Mouse (Mus musculus): ENCODE results near the gene Cox8b. TPM values are rescaled to one million over a fixed set of nuclear protein-coding genes. Genes with fewer than 3 reads are reported as not detected.
A peak's percentile ranks its signal among the peaks of the same experiment; 100 is the strongest.
"Not testable (repeated sequence)": the region's sequence is repeated elsewhere in the genome, so short reads cannot be mapped to it uniquely, and the experiment has no call there.

The Cox8b gene
- polyA plus RNA-seq, 1 experiment from 2014 or later: not detected

DNA sequence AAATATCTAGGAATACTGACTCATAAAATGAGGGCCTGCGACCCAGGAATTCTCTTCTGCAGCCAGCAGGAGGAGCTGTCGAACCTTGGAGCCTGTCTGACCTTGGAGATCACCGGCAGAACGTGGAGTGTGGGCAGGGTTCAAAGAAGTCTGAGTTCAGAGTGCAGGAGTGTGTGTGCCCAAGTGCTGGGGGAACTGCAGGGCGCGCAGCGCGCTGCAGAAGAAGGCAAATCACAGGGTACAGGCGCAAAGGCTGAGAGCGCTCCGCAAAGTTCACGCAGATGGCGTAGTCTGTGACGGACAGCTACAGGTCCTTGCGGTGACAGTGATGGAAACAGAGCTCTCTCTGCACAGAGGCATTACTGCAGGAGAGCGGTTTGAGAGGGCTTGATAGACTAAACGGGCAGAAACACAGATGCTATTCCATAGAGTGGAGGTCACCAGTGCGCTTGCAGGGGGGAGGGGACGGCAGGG, 8.4 kb upstream of the Cox8b start:
- ATAC-seq (ENCODE audit: low FRiP score, low read depth): peak; percentile 72
- H3K9me3 ChIP-seq: no peaks in the 10 kb centered on the region
- peak overlapping the region; percentile 37 for H3K4me3 ChIP-seq
- 3% methylated on average over 19 of the region's 19 CpGs for WGBS
- peaks cover 8% of the 10 kb centered on the region for H3K4me1 ChIP-seq
- no peak overlapping the region for H3K27ac ChIP-seq (replicated peaks)
- H3K36me3 ChIP-seq: no peaks in the 10 kb centered on the region
- peak overlapping the region; percentile 81 for H3K4me2 ChIP-seq (replicated peaks)
- H3K27me3 ChIP-seq: peaks cover 16% of the 10 kb centered on the region
- H3K9ac ChIP-seq (replicated peaks): peak overlapping the region; percentile 43; the same call in 1 of the 2 replicates

DNA sequence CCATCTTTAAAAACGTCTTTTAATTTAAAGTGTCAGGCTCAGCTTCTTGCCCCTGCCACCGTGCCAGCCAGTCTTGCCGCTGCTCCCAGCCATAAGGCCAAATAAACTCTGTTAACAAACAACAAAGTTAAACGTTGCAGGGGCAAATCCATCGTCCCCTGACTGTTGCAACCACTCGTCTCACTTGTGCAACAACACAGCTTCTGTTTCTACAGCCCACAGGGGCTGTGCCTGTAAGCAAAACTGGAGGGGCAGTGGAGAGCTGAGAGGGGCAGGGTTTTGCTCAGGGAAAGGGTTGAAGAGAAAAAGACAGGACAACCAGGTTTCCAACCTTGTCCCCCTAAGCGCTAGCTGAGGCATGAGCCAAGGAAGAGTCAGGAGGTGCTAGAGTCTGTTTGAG, 7.9 kb upstream of the Cox8b start:
- Histone ChIP-seq H3K4me1 (peaks cover 10% of the 10 kb centered on the region), H3K36me3 (no peaks in the 10 kb centered on the region), H3K9me3 (no peaks in the 10 kb centered on the region), H3K27ac (replicated peaks) (no peak overlapping the region), H3K27me3 (peaks cover 16% of the 10 kb centered on the region), H3K9ac (replicated peaks) (no peak overlapping the region), H3K4me2 (replicated peaks) (peak overlapping the region; percentile 81; the same call in 1 of the 2 replicates), H3K4me3 (no peak overlapping the region)
- WGBS: 49% methylated on average over 7 of the region's 7 CpGs
- ATAC-seq (ENCODE audit: low FRiP score, low read depth): no peak; the same call in 1 of the 2 replicates

DNA sequence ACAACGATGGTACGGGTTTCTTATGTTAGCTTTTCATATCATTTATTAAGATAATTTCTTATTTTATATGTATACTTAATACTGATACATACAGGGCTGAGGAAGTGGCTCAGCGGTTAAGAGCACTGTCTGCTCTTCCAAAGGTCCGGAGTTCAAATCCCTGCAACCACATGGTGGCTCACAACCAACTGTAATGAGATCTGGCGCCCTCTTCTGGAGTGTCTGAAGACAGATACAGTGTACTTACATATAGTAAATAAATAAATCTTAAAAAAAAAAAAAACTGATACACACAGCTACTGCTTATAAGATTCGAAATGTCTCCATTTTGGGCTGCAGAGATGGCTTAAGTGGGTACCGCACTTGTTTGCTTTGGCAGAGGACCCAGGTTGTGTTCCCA, 7.5 kb upstream of the Cox8b start:
- WGBS: 83% methylated on average over 7 of the region's 7 CpGs
- H3K27ac ChIP-seq (replicated peaks): no peak overlapping the region

DNA sequence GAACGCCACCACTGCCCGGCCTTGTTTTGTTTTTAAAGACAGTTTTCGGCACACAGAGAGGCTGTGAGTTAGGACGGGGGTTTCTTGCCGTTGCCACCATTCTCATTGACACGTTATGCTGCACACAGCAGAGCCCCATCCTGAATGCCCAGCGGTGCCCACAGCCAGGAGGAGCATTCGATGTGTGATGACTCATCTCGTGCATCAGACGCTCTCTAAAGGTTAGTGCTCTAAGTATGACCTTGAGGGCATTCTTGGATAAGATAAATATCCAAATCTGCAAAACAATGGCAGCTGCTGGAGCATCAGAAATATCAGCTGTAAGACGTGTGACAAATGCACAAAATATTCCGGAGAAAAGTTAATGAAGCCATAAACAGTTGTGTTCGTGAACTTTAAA, 6.9 kb upstream of the Cox8b start:
- ATAC-seq (ENCODE audit: low FRiP score, low read depth): no peak
- WGBS: 88% methylated on average over 13 of the region's 13 CpGs

More for the DNA sequence above, 7.5 kb upstream of the Cox8b start:
- Histone ChIP-seq H3K9me3 (no peaks in the 10 kb centered on the region), H3K9ac (replicated peaks) (no peak overlapping the region), H3K4me2 (replicated peaks) (no peak overlapping the region), H3K4me1 (peaks cover 13% of the 10 kb centered on the region), H3K27me3 (peaks cover 16% of the 10 kb centered on the region), H3K4me3 (no peak overlapping the region), H3K36me3 (no peaks in the 10 kb centered on the region)
- ATAC-seq (ENCODE audit: low FRiP score, low read depth): no peak

DNA sequence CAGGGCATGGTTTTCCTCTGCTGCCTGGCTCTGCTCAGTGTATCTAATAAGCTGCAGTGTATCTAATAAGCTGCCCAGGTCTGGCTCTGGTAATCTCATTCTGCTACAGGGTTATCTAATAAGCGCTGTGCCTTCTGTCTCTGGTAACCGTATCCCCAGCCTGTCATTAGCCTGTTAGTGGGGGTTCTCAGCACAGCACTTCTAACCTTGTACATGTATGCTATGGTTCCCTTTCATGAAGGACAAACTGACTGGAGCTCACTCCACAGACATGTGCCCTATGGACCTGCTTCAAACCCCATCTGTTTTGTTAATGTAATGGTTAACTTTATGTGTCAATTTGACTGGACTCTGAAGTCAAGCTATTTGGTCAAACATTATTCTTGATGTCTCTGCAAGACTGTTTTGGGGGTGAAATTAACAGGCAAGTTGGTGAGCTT, 5.4 kb upstream of the Cox8b start:
- no peak overlapping the region for H3K4me2 ChIP-seq (replicated peaks)
- no peaks in the 10 kb centered on the region for H3K36me3 ChIP-seq
- no peak overlapping the region for H3K27ac ChIP-seq (replicated peaks)
- H3K4me3 ChIP-seq: no peak overlapping the region
- peaks cover 13% of the 10 kb centered on the region for H3K4me1 ChIP-seq
- no peak overlapping the region for H3K9ac ChIP-seq (replicated peaks)
- peaks cover 9% of the 10 kb centered on the region; the same call in 1 of the 2 replicates for H3K27me3 ChIP-seq
- 90% methylated on average over 2 of the region's 2 CpGs for WGBS
- no peaks in the 10 kb centered on the region for H3K9me3 ChIP-seq
- ATAC-seq (ENCODE audit: low FRiP score, low read depth): no peak

More for the DNA sequence above, 6.9 kb upstream of the Cox8b start:
- Histone ChIP-seq H3K4me3 (no peak overlapping the region), H3K9me3 (no peaks in the 10 kb centered on the region), H3K4me2 (replicated peaks) (no peak overlapping the region), H3K27me3 (peaks cover 10% of the 10 kb centered on the region; the same call in 1 of the 2 replicates), H3K9ac (replicated peaks) (no peak overlapping the region), H3K27ac (replicated peaks) (no peak overlapping the region), H3K36me3 (no peaks in the 10 kb centered on the region), H3K4me1 (peaks cover 13% of the 10 kb centered on the region)

DNA sequence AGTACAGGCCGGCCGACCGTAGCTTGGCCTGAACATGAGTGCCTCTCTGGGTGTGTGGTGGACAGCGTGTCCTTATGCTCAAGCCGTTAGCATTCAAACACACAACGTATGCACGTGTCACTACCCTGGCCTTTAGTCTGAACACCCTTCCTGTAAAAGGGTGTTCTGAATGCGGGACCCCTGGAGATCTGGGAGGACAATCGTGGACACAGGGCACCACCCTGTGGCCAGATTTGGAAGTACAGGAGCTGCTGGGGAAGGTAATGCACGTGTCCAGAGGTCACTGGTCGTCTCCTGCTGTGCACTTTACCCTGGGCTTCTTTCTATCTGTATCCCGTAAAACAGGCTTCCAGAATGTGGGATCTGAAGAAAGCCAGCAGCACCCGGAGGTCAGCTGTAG, 3.0 kb upstream of the Cox8b start:
- Histone ChIP-seq H3K9me3 (no peaks in the 10 kb centered on the region), H3K4me3 (no peak overlapping the region), H3K9ac (replicated peaks) (no peak overlapping the region), H3K27ac (replicated peaks) (no peak overlapping the region), H3K27me3 (no peaks in the 10 kb centered on the region), H3K36me3 (peaks cover 16% of the 10 kb centered on the region), H3K4me2 (replicated peaks) (no peak overlapping the region), H3K4me1 (peaks cover 5% of the 10 kb centered on the region)
- 27% methylated on average over 13 of the region's 13 CpGs for WGBS
- ATAC-seq (ENCODE audit: low FRiP score, low read depth): peak; percentile 62

DNA sequence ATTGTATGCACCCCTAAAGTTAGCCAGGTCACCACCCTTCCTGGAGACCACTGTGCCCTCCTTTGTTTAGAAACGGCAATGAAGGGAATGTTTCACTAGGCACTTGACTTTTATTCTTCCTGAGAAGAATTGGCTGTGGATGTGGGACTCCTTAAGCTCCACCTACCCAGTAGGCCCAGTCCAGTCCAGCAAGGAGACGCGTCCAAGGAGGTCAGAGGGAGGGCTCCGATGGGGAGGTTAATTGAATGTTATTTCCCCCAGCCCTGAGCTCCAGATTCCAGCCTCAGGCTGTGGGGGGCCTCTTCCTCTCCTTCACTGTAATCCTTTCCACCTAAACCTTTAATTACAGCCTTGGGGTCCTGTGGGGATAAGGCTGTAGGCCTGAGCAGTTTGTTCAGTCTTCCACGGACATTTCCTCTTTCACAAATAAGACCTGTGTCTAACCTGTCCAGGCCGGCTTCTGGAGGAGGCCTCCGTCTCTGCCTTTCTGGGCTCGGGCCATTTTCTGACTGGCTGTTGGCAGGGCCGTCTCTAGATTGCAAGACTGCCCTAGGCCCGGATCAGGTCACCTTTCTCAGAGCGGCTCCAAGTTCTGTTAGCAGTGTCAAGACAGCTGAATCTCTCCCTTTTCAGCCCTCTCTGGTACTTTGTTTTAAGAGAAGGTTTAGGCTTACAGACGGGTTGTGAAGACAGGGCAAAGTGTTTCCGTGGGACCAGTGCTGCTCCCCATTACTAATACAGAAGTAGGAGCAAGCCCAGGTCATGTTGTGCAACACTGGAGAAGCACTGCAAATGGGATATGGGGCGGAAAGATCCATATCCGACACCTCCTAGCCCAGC, 2.0 kb upstream of the Cox8b start:
- no peak for ATAC-seq (ENCODE audit: low FRiP score, low read depth)
- Histone ChIP-seq H3K9me3 (no peaks in the 10 kb centered on the region), H3K4me1 (peaks cover 5% of the 10 kb centered on the region), H3K4me2 (replicated peaks) (no peak overlapping the region), H3K27ac (replicated peaks) (no peak overlapping the region), H3K4me3 (no peak overlapping the region), H3K27me3 (no peaks in the 10 kb centered on the region), H3K36me3 (peaks cover 25% of the 10 kb centered on the region), H3K9ac (replicated peaks) (no peak overlapping the region)
- 80% methylated on average over 15 of the region's 15 CpGs for WGBS

DNA sequence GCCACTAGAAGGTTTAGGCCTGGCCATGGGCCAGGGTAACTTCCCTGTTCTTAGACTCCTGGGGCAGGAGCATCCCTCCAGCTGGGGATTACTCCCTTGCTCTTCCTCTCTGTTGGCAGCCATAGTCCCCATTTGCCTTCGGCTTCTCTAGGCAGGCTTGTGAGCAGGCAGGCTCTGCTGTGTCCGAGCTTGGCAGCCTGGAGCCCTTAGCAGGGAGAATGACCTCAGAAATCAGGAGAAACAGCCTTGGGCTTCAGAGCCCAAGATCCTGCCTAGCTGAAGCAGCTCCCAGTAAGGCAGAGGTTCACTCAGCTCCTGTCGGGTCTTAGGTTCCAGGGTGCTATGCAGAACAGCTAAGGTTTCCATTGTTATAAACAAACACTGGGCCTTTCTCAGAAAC, 1.1 kb downstream of the Cox8b start:
- no peak overlapping the region for H3K9ac ChIP-seq (replicated peaks)
- H3K4me2 ChIP-seq (replicated peaks): no peak overlapping the region
- no peaks in the 10 kb centered on the region for H3K27me3 ChIP-seq
- no peaks in the 10 kb centered on the region for H3K9me3 ChIP-seq
- peaks cover 53% of the 10 kb centered on the region for H3K36me3 ChIP-seq
- ATAC-seq (ENCODE audit: low FRiP score, low read depth): no peak
- WGBS: 76% methylated on average over 3 of the region's 3 CpGs
- peaks cover 5% of the 10 kb centered on the region for H3K4me1 ChIP-seq
- H3K27ac ChIP-seq (replicated peaks): no peak overlapping the region
- no peak overlapping the region for H3K4me3 ChIP-seq

DNA sequence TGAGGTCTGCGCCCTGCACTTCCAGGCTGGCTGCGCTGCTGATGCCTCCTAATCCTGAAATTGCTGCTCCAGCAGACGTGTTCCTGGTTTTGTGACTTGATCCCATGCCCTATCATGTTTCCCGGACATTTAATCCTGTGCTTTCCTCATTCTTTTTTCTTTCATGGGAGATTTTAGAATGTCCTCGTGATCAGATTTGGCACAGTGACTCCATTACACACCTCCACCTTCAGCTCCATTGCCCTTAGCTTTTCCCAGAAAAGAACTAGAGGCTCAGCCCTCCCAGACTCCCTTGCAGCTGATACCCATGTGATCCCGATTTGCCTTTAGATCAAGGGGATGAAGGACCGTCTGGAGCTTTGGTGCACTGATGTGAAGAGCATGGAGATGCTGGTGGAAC, 2.4 kb downstream of the Cox8b start:
- Histone ChIP-seq H3K27ac (replicated peaks) (no peak overlapping the region), H3K9ac (replicated peaks) (no peak overlapping the region), H3K36me3 (peaks cover 64% of the 10 kb centered on the region), H3K9me3 (no peaks in the 10 kb centered on the region), H3K4me1 (no peaks in the 10 kb centered on the region), H3K27me3 (no peaks in the 10 kb centered on the region), H3K4me2 (replicated peaks) (no peak overlapping the region), H3K4me3 (no peak overlapping the region)
- ATAC-seq (ENCODE audit: low FRiP score, low read depth): no peak
- WGBS: 93% methylated on average over 7 of the region's 7 CpGs

DNA sequence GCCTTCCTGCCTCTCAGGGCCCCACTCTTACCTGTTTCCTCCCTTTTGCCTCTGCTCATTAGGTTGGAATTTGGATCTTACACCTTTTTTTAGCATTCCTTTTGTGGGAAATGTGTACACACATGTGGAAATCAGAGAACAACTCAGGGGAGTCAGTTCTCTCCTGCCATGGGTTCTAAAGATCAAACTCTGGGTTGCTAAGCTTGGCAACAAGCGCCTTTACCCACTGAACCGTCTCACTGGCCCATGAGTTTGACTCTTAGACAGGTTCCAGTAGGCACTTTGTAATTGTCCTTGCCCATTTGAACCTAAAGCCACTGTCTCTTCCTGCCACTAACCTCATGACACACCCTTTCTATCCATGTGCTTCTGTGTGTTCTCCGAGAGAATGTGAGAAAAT, 5.6 kb downstream of the Cox8b start:
- no peak for ATAC-seq (ENCODE audit: low FRiP score, low read depth)
- Histone ChIP-seq H3K9ac (replicated peaks) (no peak overlapping the region), H3K9me3 (no peaks in the 10 kb centered on the region), H3K27ac (replicated peaks) (no peak overlapping the region), H3K4me3 (no peak overlapping the region), H3K4me1 (no peaks in the 10 kb centered on the region), H3K27me3 (no peaks in the 10 kb centered on the region), H3K4me2 (replicated peaks) (no peak overlapping the region), H3K36me3 (peaks cover 82% of the 10 kb centered on the region)
- 96% methylated on average over 3 of the region's 3 CpGs for WGBS

DNA sequence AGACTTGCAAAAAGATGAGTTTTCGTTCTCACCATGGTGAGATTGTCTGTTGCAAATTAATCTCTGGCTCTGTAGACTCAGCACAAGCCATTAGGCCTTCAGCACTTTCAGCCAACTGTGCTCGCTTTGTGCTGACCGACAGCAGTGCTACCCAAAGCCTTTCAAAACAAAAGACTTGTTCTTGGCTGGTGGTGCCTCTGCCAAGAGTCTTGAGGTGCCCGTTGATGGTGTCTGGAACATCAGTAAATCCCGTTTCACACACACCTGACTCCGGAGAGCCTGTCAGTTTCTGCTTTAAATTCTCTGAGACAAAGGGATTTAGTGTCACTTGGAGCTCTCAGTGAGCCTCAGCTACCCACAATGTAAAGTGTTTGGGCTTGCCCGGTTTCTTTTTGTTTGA, 6.2 kb downstream of the Cox8b start:
- Histone ChIP-seq H3K36me3 (peaks cover 82% of the 10 kb centered on the region), H3K4me3 (no peak overlapping the region), H3K27me3 (no peaks in the 10 kb centered on the region), H3K27ac (replicated peaks) (no peak overlapping the region), H3K9ac (replicated peaks) (no peak overlapping the region), H3K9me3 (no peaks in the 10 kb centered on the region), H3K4me1 (no peaks in the 10 kb centered on the region), H3K4me2 (replicated peaks) (no peak overlapping the region)
- ATAC-seq (ENCODE audit: low FRiP score, low read depth): no peak
- WGBS: 90% methylated on average over 7 of the region's 7 CpGs

DNA sequence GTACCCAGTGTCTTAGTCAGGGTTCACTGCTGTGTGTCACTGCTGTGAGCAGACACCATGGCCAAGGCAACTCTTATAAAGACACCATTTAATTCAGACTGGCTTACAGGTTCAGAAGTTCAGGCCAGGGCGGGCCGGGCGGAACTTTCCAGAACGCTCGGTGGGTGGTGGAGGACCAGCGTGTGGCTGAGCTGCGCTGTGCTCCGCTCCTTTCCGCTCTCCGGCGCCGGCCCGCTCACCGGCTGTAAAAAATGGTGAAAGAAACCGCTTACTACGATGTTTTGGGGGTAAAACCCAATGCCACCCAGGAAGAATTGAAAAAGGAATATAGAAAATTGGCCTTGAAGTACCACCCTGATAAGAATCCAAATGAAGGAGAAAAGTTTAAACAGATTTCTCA, 9.6 kb downstream of the Cox8b start:
- H3K4me1 ChIP-seq; H3K4me3 ChIP-seq; ATAC-seq (ENCODE audit: low FRiP score, low read depth); H3K27ac ChIP-seq (replicated peaks); H3K27me3 ChIP-seq; H3K4me2 ChIP-seq (replicated peaks); H3K9ac ChIP-seq (replicated peaks); H3K9me3 ChIP-seq: not testable (repeated sequence)
- 97% methylated on average over 16 of the region's 16 CpGs for WGBS
- peaks cover 81% of the 10 kb centered on the region for H3K36me3 ChIP-seq

Measured in midbrain, embryonic 12.5 days (tissue).